Mouse (Mus musculus): ENCODE data around the gene Tnrc6a.

Gene Tnrc6a

GRCm38 (mm10) chr7:123189762-123190161 lies 66.1 kb downstream of the Tnrc6a start:
- ATAC-seq (ENCODE audit: low TSS enrichment): no peak

DNA sequence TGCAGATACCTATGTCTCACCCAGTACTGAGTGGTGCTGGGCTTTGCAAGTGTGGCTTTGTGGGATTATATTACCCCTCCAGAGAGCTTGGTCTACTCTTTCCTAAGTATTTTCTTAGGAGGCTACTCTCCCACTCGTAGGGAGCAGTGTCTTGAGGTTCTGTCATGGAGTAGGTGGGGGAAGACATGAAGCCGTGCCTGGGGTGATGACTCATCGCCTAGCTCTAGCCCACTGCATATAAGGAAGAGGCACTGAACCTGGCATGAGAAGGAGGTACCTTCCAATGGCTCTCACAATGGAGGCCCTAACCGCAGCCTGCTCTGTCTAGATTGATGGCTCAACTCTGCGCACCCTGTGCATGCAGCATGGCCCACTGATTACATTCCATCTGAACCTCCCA lies 68.0 kb downstream of the Tnrc6a start:
- peak; percentile 66 for ATAC-seq (ENCODE audit: low TSS enrichment)

DNA sequence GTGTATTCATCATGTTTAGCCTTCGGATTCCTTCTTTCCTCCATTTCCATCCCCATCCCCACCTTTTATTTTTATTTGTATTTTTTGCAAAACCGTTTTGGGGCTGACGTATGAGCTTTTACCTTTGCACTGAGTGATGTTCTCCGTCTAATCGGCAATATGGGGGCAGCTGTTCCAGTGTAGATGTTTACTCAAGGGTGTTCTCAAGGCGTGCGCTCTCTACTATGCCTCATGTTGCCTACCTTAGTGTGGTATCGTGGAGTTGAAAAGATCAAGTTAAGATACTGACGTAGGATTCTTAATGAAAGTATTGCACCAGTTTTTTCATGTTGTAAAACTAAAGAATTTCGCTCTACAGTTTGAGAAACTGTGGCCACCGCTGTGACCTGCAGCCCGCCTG lies 69.5 kb downstream of the Tnrc6a start:
- ATAC-seq (ENCODE audit: low TSS enrichment): no peak

GRCm38 (mm10) chr7:123194696-123195095 lies 71.0 kb downstream of the Tnrc6a start:
- ATAC-seq (ENCODE audit: low TSS enrichment): no peak

GRCm38 (mm10) chr7:123196432-123196831 lies 72.7 kb downstream of the Tnrc6a start:
- ATAC-seq (ENCODE audit: low TSS enrichment): no peak

DNA sequence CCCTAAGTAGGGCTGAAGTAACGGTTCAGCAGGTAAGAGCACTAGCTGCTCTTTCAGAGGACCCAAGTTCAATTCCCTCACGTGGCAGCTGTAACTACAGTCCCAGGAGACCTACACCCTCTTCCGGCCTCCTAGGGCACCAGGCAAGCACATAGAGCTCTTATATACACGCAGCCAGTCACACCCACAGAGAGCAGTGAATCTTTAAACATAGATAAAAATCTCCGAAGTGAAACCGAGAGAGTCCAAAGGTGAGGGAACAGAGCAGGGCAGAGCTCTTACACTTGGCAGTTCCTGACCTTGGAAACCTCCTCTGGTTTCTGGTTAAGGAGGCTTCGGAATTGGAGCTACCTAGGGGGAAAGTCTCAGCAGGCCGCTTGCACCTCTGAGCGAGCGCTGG lies 75.0 kb downstream of the Tnrc6a start:
- ATAC-seq (ENCODE audit: low TSS enrichment): no peak

DNA sequence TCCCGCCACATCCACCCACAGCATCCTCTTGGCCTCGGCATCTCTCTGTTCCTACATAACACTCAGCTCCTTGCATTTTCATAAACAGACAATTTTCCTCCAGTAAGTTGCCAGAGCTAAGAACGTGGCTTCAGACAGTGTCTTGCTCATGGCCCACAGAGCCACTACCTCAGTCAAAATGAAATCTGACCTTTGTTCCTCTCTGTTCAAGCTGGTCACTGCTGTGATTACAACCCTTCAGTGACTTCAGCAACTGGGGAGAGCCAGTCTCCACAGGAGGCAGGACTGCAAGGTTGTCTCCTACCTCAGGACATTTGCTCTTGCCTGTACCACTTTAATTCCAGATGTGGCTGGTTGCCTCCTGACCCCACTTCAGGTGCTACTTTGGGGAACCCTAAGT lies 75.5 kb downstream of the Tnrc6a start:
- ATAC-seq (ENCODE audit: low TSS enrichment): no peak

DNA sequence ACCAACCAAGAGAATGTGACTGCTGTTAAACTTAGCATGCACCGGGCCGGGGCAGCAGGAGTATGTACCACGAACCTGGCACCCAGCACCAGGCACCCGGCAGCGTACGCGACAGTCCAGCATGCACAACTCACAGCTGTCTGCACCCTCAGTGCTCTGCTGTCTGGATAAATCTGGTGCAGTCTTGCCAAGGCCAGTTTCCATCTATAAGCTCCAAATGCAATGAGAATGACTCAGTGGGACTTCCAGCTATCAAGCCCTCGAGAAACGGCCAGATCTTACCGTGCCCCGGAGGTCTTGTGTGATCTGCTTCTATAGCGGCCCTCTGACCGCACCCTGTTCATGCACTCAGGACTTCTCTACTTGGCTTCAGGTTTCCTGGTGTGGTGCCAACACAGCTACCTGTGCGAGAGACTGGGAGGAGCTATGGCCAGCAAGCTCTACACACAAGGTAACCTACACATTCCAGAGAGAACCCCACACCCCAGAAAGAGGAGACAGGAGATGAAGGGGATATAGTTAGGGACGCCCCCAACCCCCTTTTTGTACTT lies 76.0 kb downstream of the Tnrc6a start:
- ATAC-seq (ENCODE audit: low TSS enrichment): no peak

GRCm38 (mm10) chr7:123200722-123201121 lies 77.0 kb downstream of the Tnrc6a start:
- no peak for ATAC-seq (ENCODE audit: low TSS enrichment)

DNA sequence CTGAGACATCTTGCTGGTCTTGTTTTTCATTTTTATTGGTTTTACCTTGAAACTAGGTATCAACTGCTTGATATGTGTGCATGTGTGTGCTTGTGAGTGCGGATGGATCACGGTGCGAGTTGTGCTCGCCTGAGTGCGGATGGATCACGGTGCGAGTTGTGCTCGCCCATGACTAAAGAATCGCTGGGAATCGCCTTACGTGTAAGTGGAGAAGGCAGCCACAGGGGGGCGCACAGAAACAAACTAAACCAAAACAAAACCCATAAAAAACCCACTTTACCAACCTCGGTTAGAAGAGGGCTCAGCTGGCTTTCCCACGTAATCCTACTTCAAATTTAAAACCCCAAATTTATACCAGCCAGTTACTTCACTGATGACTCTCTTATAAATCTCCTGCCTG lies 81.6 kb downstream of the Tnrc6a start:
- peak; percentile 77 for ATAC-seq (ENCODE audit: low TSS enrichment)

- no peak for ATAC-seq (ENCODE audit: low TSS enrichment)
Measured at GRCm38 (mm10) chr7:123207561-123207960, 83.9 kb downstream of the Tnrc6a start.

DNA sequence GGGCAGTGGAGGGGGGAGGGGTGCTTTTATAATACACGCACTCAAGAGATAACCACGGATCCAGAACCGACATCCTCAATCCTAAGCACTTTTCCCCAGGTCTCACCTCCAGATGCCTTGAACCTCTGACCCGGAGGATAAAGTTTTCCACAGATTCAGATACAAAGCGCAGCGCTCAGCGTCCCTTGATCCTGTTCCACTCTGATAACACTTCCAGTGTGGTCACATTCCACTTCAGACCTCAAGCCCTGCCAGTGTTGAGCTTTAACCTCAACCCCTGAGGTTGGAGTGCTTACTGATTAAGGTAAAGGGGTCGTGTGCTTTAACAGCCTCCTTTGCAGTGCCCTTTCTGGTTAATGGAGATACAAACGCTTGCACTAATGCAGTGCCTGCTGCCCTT lies 86.2 kb downstream of the Tnrc6a start:
- no peak for ATAC-seq (ENCODE audit: low TSS enrichment)

GRCm38 (mm10) chr7:123211461-123211860 lies 87.8 kb downstream of the Tnrc6a start:
- no peak for ATAC-seq (ENCODE audit: low TSS enrichment)

- no peak for ATAC-seq (ENCODE audit: low TSS enrichment)
Measured at GRCm38 (mm10) chr7:123212316-123212715, 88.6 kb downstream of the Tnrc6a start.

- peak; percentile 23; the same call in 1 of the 2 replicates for ATAC-seq (ENCODE audit: low TSS enrichment)
Measured at GRCm38 (mm10) chr7:123214365-123215075, 90.8 kb downstream of the Tnrc6a start, which contains the start of gene Slc5a11. TSS of gene Slc5a11 (plus strand) at chr7:123214780.

GRCm38 (mm10) chr7:123215138-123215537 lies 91.5 kb downstream of the Tnrc6a start:
- no peak for ATAC-seq (ENCODE audit: low TSS enrichment)

- ATAC-seq (ENCODE audit: low TSS enrichment): no peak
Measured at GRCm38 (mm10) chr7:123217448-123218354, 94.0 kb downstream of the Tnrc6a start.

- peak; percentile 74 for ATAC-seq (ENCODE audit: low TSS enrichment)
Measured at GRCm38 (mm10) chr7:123218620-123219019, 94.9 kb downstream of the Tnrc6a start.

DNA sequence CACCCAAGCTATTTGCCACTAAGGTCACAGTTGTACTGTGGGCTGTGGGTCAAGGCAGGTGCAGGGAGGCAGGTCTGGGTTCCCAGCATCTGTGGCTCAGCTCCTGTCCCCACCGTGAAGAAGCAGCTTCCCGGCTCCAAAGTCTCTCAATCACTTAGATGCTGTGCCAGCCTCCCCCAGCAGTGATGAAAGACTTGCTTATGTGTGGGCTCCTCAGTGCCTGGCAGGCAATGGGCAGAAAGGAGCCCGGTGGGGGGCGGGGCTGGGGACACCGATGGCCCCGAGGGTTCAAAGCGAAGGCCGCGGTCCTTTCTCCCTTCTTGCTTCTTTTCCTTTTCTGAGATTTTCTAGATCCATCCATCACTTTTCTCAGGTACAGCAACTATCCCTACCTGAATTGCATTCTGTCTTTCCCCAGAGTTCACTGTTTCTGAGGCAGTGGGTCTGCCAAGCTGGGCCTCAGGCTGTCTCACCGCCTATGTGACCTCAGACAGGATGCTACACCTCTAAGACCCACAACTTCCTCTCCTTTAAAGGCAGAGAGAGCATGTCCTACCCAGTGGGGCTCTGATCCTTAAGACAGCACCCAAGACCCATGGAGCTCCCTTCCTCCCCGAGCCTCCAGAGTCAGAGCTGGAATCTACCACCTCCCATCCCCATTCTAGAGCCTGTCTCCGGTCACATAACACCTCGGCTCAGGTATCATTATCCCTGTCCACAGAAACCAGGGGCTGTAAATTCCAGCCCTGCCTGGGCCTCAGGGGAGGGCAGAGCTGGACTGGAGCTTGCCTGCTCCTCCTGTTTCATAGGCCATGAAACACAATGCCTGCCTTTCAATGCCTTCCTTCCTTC lies 96.3 kb downstream of the Tnrc6a start:
- ATAC-seq (ENCODE audit: low TSS enrichment): peak; percentile 47; the same call in 1 of the 2 replicates

GRCm38 (mm10) chr7:123220633-123220942 lies 96.9 kb downstream of the Tnrc6a start:
- no peak for ATAC-seq (ENCODE audit: low TSS enrichment)

- no peak for ATAC-seq (ENCODE audit: low TSS enrichment)
Measured at GRCm38 (mm10) chr7:123224076-123224475, 100.4 kb downstream of the Tnrc6a start.

DNA sequence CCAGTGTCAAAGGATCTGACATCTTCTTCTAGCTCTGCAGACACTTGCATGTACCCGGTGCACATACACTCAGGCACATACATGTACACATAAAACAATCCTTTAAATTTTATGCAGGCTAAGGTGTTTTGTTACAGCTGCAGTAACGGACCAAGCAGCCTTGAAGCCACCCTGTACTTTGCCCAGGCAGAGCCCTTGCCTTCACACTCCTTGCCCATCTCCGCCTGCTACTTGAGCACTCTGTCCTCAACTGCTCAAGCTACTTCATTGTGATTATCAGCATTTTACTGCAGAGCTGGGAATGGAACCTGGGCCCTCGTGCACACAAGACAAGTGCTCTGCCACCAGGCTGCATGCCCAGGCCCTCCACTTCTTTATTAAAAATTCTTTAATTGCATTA lies 101.5 kb downstream of the Tnrc6a start:
- no peak for ATAC-seq (ENCODE audit: low TSS enrichment)

All from frontal cortex, adult (tissue).